ENCODE assay signal across 8 mouse cellular contexts in genomic region chr1:24249105-24249664, GRCm38 (mm10).
DNase-seq lines count a peak whose midpoint lies in the region; ATAC-seq and TF ChIP-seq lines count a peak whose summit lies in the region.
"Had no signal": no experiment of that assay in that cellular context is flagged by ENCODE, and none has a peak within 500 bp of the region (broad histone marks: within the 10 kb centered on the region; RNA-seq: fewer than 3 reads in every experiment).

No protein-coding gene starts in this region.

- no peak overlapping the region for H3K4me2 ChIP-seq in midbrain, embryonic 11.5 days
- H3K4me2 ChIP-seq in intestine, postnatal 0 days (replicated peaks; ENCODE audit: low read depth) = no peak overlapping the region
- H3K4me2 ChIP-seq: heart, embryonic 13.5 days had no signal

- peak; percentile 94 for TF ChIP-seq CTCF in intestine, postnatal 0 days (IDR thresholded peaks at IDR 0.05; ENCODE audit: low read depth)

- H3K27me3 ChIP-seq in midbrain, embryonic 11.5 days (ENCODE audit: control insufficient read depth, insufficient read depth, low read length) = no peaks in the 10 kb centered on the region
- H3K27me3 ChIP-seq in midbrain, embryonic 10.5 days (ENCODE audit: low read depth, poor library complexity, severe bottlenecking) = no peaks in the 10 kb centered on the region
- H3K27me3 ChIP-seq in intestine, postnatal 0 days (replicated peaks; ENCODE audit: control insufficient read depth, insufficient read depth, low read length) = no peaks in the 10 kb centered on the region
- H3K27me3 ChIP-seq: heart, embryonic 13.5 days had no signal

- WGBS in midbrain, embryonic 11.5 days = 57% methylated on average over 3 of the region's 3 CpGs
- WGBS in midbrain, embryonic 10.5 days = 58% methylated on average over 3 of the region's 3 CpGs
- 46% methylated on average over 3 of the region's 3 CpGs for WGBS in intestine, postnatal 0 days

- H3K9ac ChIP-seq in midbrain, embryonic 11.5 days (ENCODE audit: low read length) = no peak overlapping the region
- H3K9ac ChIP-seq in intestine, postnatal 0 days (ENCODE audit: low read depth, low read length) = no peak overlapping the region
- H3K9ac ChIP-seq: heart, embryonic 13.5 days had no signal

- H3K36me3 ChIP-seq in midbrain, embryonic 11.5 days (ENCODE audit: control insufficient read depth, insufficient read depth, low read length) = no peaks in the 10 kb centered on the region
- H3K36me3 ChIP-seq in midbrain, embryonic 10.5 days = no peaks in the 10 kb centered on the region
- no peaks in the 10 kb centered on the region for H3K36me3 ChIP-seq in intestine, postnatal 0 days (ENCODE audit: control insufficient read depth, insufficient read depth)
- H3K36me3 ChIP-seq: heart, embryonic 13.5 days had no signal

- peak; percentile 79 for ATAC-seq in midbrain, embryonic 11.5 days (ENCODE audit: low FRiP score)
- no peak for ATAC-seq in intestine, postnatal 0 days

- no peaks in the 10 kb centered on the region for H3K9me3 ChIP-seq in midbrain, embryonic 11.5 days (ENCODE audit: control insufficient read depth, low read length)
- no peaks in the 10 kb centered on the region for H3K9me3 ChIP-seq in midbrain, embryonic 10.5 days (replicated peaks)
- no peaks in the 10 kb centered on the region for H3K9me3 ChIP-seq in intestine, postnatal 0 days (ENCODE audit: control insufficient read depth)
- H3K9me3 ChIP-seq: heart, embryonic 13.5 days had no signal

- no peaks in the 10 kb centered on the region for H3K4me1 ChIP-seq in midbrain, embryonic 11.5 days (ENCODE audit: control insufficient read depth, insufficient read depth, low read length)
- H3K4me1 ChIP-seq in midbrain, embryonic 10.5 days = no peaks in the 10 kb centered on the region
- no peaks in the 10 kb centered on the region for H3K4me1 ChIP-seq in intestine, postnatal 0 days (replicated peaks; ENCODE audit: control insufficient read depth, insufficient read depth, low read length)
- H3K4me1 ChIP-seq: heart, embryonic 13.5 days had no signal

- H3K4me3 ChIP-seq in midbrain, embryonic 11.5 days (ENCODE audit: low read depth, low read length) = no peak overlapping the region
- no peak overlapping the region for H3K4me3 ChIP-seq in midbrain, embryonic 10.5 days
- H3K4me3 ChIP-seq in intestine, postnatal 0 days (ENCODE audit: low read depth, low read length) = no peak overlapping the region
- H3K4me3 ChIP-seq: heart, embryonic 13.5 days had no signal

- DNase-seq in midbrain, embryonic 11.5 days (ENCODE audit: low spot score, missing footprints) = peak; percentile 91
- DNase-seq in midbrain, embryonic 10.5 days (ENCODE audit: low spot score) = no peak
- DNase-seq in ZHBTc4 (ENCODE audit: low read depth, low spot score) = peak; percentile 49
- peak; percentile 73 for DNase-seq in embryo, embryonic 10.5 days (ENCODE audit: low spot score)
- DNase-seq in lung, postnatal 36 days = peak; percentile 51
- no peak for DNase-seq in yolk sac, embryonic 10.5 days (ENCODE audit: low spot score)

- no peak overlapping the region for H3K27ac ChIP-seq in midbrain, embryonic 11.5 days (ENCODE audit: low read depth, low read length)
- no peak overlapping the region for H3K27ac ChIP-seq in midbrain, embryonic 10.5 days (replicated peaks)
- H3K27ac ChIP-seq in intestine, postnatal 0 days (ENCODE audit: low read depth, low read length) = no peak overlapping the region
- H3K27ac ChIP-seq: heart, embryonic 13.5 days had no signal

Comparison
In these comparisons a context has a peak if more than half of its experiments do, and no peak if none do; other contexts are left out.
1. DNase-seq: peak in midbrain, embryonic 11.5 days (single experiment), ZHBTc4 (single experiment), embryo, embryonic 10.5 days (single experiment) and lung, postnatal 36 days (single experiment); none in midbrain, embryonic 10.5 days (single experiment) and yolk sac, embryonic 10.5 days (single experiment).